Mouse (Mus musculus) urinary bladder, postnatal 0 days (tissue): ENCODE data around the gene Fto. TPM values are rescaled to one million over a fixed set of nuclear protein-coding genes. Genes with fewer than 3 reads are reported as not detected.

Experiments
- polyA plus RNA-seq: library from polyadenylated mRNA; unstranded; fragments of >200 nt; fragmentation: Nextera tagmentation; extraction: Ambion mirVana; gene quantifications from 2 replicates; pipeline ENCODE4 v1.2.1, GENCODE M21; 2015

The Fto gene
- polyA plus RNA-seq, result 38.2 and 42.6 TPM in 2 replicates

GRCm38 (mm10) chr8:91312835-91313832 is at the start of gene Fto, which contains the start of gene Rpgrip1l:
Gene Fto, plus strand, starts transcription at chr8:91313525.
Gene Rpgrip1l, minus strand, starts transcription at chr8:91313262.

Other genes starting within 250 kb of the Fto start
- 7.1 and 7.5 TPM in 2 replicates for gene Rbl2, start 243.5 kb upstream of the Fto start, polyA plus RNA-seq
- gene Aktip, start 113.5 kb upstream of the Fto start, polyA plus RNA-seq, result 64.5 and 66.2 TPM in 2 replicates
- 3.5 and 5.1 TPM in 2 replicates for gene Rpgrip1l, start 263 bp upstream of the Fto start, polyA plus RNA-seq